ENCODE assay signal across 8 mouse cellular contexts in genomic region chr9:77918211-77918610, GRCm38 (mm10). TPM values are rescaled to one million over a fixed set of nuclear protein-coding genes. Genes with fewer than 3 reads are reported as not detected.
DNase-seq lines count a peak whose midpoint lies in the region; ATAC-seq and TF ChIP-seq lines count a peak whose summit lies in the region.

No protein-coding gene starts in this region.

- peak overlapping the region; percentile 90 for H3K9ac ChIP-seq in heart, embryonic 13.5 days
- H3K9ac ChIP-seq in hindbrain, embryonic 16.5 days (ENCODE audit: low read depth, low read length), result peak overlapping the region; percentile 83
- peak overlapping the region; percentile 74 for H3K9ac ChIP-seq in midbrain, embryonic 15.5 days

- peak overlapping the region; percentile 90 for H3K4me2 ChIP-seq in heart, embryonic 13.5 days
- peak overlapping the region; percentile 56 for H3K4me2 ChIP-seq in hindbrain, embryonic 16.5 days (ENCODE audit: low read length)
- peak overlapping the region; percentile 90 for H3K4me2 ChIP-seq in midbrain, embryonic 15.5 days

- peak overlapping the region; percentile 93 for H3K27ac ChIP-seq in heart, embryonic 13.5 days (replicated peaks)
- H3K27ac ChIP-seq in bone marrow, adult 2 months (ENCODE audit: control insufficient read depth, insufficient read depth, low read depth, low read length, poor library complexity), result no peak overlapping the region; the same call in 1 of the 2 replicates
- peak overlapping the region; percentile 92 for H3K27ac ChIP-seq in hindbrain, embryonic 16.5 days (ENCODE audit: low read depth, low read length)
- H3K27ac ChIP-seq in midbrain, embryonic 15.5 days, result peak overlapping the region; percentile 96; the same call in 1 of the 2 replicates

- TF ChIP-seq POLR2A in bone marrow, adult 2 months (IDR thresholded peaks at IDR 0.05; ENCODE audit: borderline replicate concordance, control insufficient read depth, low read depth, low read length), result no peak

- no peaks in the 10 kb centered on the region; the same call in 1 of the 2 replicates for H3K36me3 ChIP-seq in heart, embryonic 13.5 days
- no peaks in the 10 kb centered on the region for H3K36me3 ChIP-seq in hindbrain, embryonic 16.5 days (ENCODE audit: control insufficient read depth, insufficient read depth, low read length)
- no peaks in the 10 kb centered on the region for H3K36me3 ChIP-seq in midbrain, embryonic 15.5 days (replicated peaks)

- no peak for DNase-seq in heart, postnatal 14 days
- DNase-seq in layer of hippocampus, adult 11-12 months (ENCODE audit: low spot score), result no peak
- DNase-seq in embryo, embryonic 10 days (ENCODE audit: low spot score), result no peak
- DNase-seq in cerebellum, adult 9-10 months, result no peak

- H3K4me1 ChIP-seq in heart, embryonic 13.5 days, result peaks cover 52% of the 10 kb centered on the region
- H3K4me1 ChIP-seq in bone marrow, adult 2 months (ENCODE audit: control insufficient read depth, insufficient read depth, low read length), result no peaks in the 10 kb centered on the region; the same call in 1 of the 2 replicates
- H3K4me1 ChIP-seq in hindbrain, embryonic 16.5 days (ENCODE audit: control insufficient read depth, insufficient read depth, low read depth, low read length), result peaks cover 11% of the 10 kb centered on the region
- H3K4me1 ChIP-seq in midbrain, embryonic 15.5 days, result peaks cover 30% of the 10 kb centered on the region

- H3K9me3 ChIP-seq in heart, embryonic 13.5 days, result no peaks in the 10 kb centered on the region
- no peaks in the 10 kb centered on the region for H3K9me3 ChIP-seq in hindbrain, embryonic 16.5 days (ENCODE audit: control insufficient read depth, low read length)
- H3K9me3 ChIP-seq in midbrain, embryonic 15.5 days, result no peaks in the 10 kb centered on the region

- TF ChIP-seq CTCF in bone marrow, adult 2 months (IDR thresholded peaks at IDR 0.05; ENCODE audit: control insufficient read depth, insufficient read depth, low read length), result no peak

- intact Hi-C loops in heart, postnatal 14 days (cut with DNase I), result loop anchor here (5.0 kb wide), 1 partner anchor 194 kb away; no protein-coding TSS in a partner anchor

- peak overlapping the region; percentile 93 for H3K4me3 ChIP-seq in heart, embryonic 13.5 days
- H3K4me3 ChIP-seq in bone marrow, adult 2 months (replicated peaks; ENCODE audit: control insufficient read depth, low read depth, low read length), result peak overlapping the region; percentile 78
- H3K4me3 ChIP-seq in hindbrain, embryonic 16.5 days (ENCODE audit: low read length), result peak overlapping the region; percentile 71
- H3K4me3 ChIP-seq in midbrain, embryonic 15.5 days, result peak overlapping the region; percentile 76

- H3K27me3 ChIP-seq in heart, embryonic 13.5 days (replicated peaks), result no peaks in the 10 kb centered on the region
- no peaks in the 10 kb centered on the region for H3K27me3 ChIP-seq in hindbrain, embryonic 16.5 days (replicated peaks; ENCODE audit: control insufficient read depth, insufficient read depth, low read length)
- H3K27me3 ChIP-seq in midbrain, embryonic 15.5 days (replicated peaks), result no peaks in the 10 kb centered on the region

- WGBS in heart, embryonic 13.5 days, result 11% methylated on average over 10 of the region's 10 CpGs
- WGBS in bone marrow, adult 2 months, result 1% methylated on average over 10 of the region's 10 CpGs
- WGBS in hindbrain, embryonic 16.5 days, result 20% methylated on average over 10 of the region's 10 CpGs
- 19% methylated on average over 10 of the region's 10 CpGs for WGBS in midbrain, embryonic 15.5 days

- no peak for ATAC-seq in heart, embryonic 13.5 days (ENCODE audit: extremely low read depth, insufficient number of reproducible peaks, low FRiP score, low TSS enrichment)
- no peak for ATAC-seq in hindbrain, embryonic 16.5 days
- no peak for ATAC-seq in midbrain, embryonic 15.5 days (replicated peaks)

RNA-seq across cellular contexts. Expression of gene Elovl5, which starts 1.0 kb away (rescaled TPM):
- 65.2 and 69.6 TPM in 2 replicates for polyA plus RNA-seq in heart, embryonic 13.5 days (2015; fragmentation: Nextera tagmentation; extraction: Ambion mirVana)
- total RNA-seq in heart, postnatal 14 days (2021), result 10 to 100 TPM; 44.9 to 54.1 TPM
- 5.0 and 13.7 TPM in 2 replicates for polyA plus RNA-seq in bone marrow, adult 2 months (2011; ENCODE audit: insufficient read depth, insufficient read length, low replicate concordance, missing spikeins)
- 73.3 and 73.8 TPM in 2 replicates for polyA plus RNA-seq in hindbrain, embryonic 16.5 days (2015; fragmentation: Nextera tagmentation; extraction: Ambion mirVana)
- polyA plus RNA-seq in midbrain, embryonic 15.5 days (2015; fragmentation: Nextera tagmentation; extraction: Ambion mirVana), result 58.7 and 62.0 TPM in 2 replicates
